Mouse (Mus musculus) midbrain, embryonic 14.5 days (tissue): Measurements from ENCODE around the gene Rrp36. TPM values are rescaled to one million over a fixed set of nuclear protein-coding genes. Genes with fewer than 3 reads are reported as not detected.

Experiments
- ATAC-seq: fragments of 200-750 bp; cut with Nextera tagmentation; 2 replicates; pipeline ENCODE4 v1.8.0; 2017; ENCODE audit warnings: moderate number of reproducible peaks, moderate library complexity; ENCODE audit not compliant: low FRiP score, low TSS enrichment
- DNase-seq: peaks from one replicate; pipeline ENCODE4 v3.0.0-alpha.2; 2015
- H3K27ac ChIP-seq: fragments of 300-500 bp; sonication (generic); replicated peaks from 2 replicates; pipeline ENCODE4 v1.5.1; 2014; ENCODE audit warnings: mild to moderate bottlenecking, low read depth, low read length, moderate library complexity
- H3K27me3 ChIP-seq: fragments of 300-500 bp; sonication (generic); 2 replicates; pipeline ENCODE4 v1.6.1; 2014; ENCODE audit warnings: low read length, control low read depth, mixed read lengths; ENCODE audit not compliant: control insufficient read depth, insufficient read depth
- H3K36me3 ChIP-seq: fragments of 300-500 bp; sonication (generic); 2 replicates; pipeline ENCODE4 v1.6.1; 2014; ENCODE audit warnings: low read length, control low read depth; ENCODE audit not compliant: control insufficient read depth, insufficient read depth
- H3K4me1 ChIP-seq: fragments of 300-500 bp; sonication (generic); 2 replicates; pipeline ENCODE4 v1.6.1; 2014; ENCODE audit warnings: mild to moderate bottlenecking, antibody characterized with exemption, low read length, control low read depth; ENCODE audit not compliant: control insufficient read depth, insufficient read depth
- H3K4me2 ChIP-seq: fragments of 300-500 bp; sonication (generic); 2 replicates; pipeline ENCODE4 v1.6.1; 2014; ENCODE audit warnings: mild to moderate bottlenecking, low read length, moderate library complexity
- H3K4me3 ChIP-seq: fragments of 300-500 bp; sonication (generic); replicated peaks from 2 replicates; pipeline ENCODE4 v1.5.1; 2014; ENCODE audit warnings: low read depth, low read length
- H3K9ac ChIP-seq: fragments of 300-500 bp; sonication (generic); replicated peaks from 2 replicates; pipeline ENCODE4 v1.6.1; 2014; ENCODE audit warnings: mild to moderate bottlenecking, low read length, moderate library complexity
- H3K9me3 ChIP-seq: fragments of 300-500 bp; sonication (generic); 2 replicates; pipeline ENCODE4 v1.6.1; 2016; ENCODE audit warnings: low read length, control low read depth, mixed read lengths; ENCODE audit not compliant: control insufficient read depth
- WGBS: fragments of 180-500 bp; shearing (Covaris S2); extraction: QIAGEN DNeasy Blood & Tissue Kit; methylation state at CpG from one replicate; pipeline ENCODE4 v1.1.7; 2014; 5-methylcytosine and 5-hydroxymethylcytosine counted together
- polyA plus RNA-seq: library from polyadenylated mRNA; unstranded; fragments of >200 nt; fragmentation: Nextera tagmentation; extraction: Ambion mirVana; gene quantifications from 2 replicates; pipeline ENCODE4 v1.2.1, GENCODE M21; 2014

Gene Rrp36
- polyA plus RNA-seq, 1 experiment from 2014 or later = 35.3 TPM

DNA sequence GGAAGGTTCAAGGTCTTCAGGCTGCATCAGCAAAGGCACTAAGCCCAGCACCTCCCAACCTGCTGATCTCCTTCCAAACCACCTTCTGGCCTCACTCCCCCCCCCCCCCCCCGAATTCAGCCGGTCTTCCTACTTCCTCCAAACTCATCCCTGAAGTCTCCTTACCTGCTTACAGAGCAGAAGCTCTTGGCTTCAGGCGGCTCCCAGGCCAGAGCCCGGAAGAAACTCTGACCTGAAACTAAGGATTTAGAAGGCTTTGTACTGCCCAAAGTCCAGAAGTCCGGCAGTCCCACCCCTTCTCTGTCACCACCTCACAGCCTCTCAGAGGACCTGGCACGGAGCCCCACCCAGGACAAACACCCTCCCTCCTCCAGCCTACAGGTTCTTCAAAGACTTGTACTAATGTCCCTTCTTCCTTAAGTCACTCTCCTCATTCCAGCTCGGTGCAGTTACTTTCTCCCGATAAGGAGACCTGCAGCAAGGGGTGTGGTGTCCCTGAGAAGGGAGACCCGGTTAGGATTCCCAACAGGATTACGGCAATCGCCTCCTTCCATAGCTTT, 29.2 kb downstream of the Rrp36 start:
- Histone ChIP-seq H3K27me3 (no peaks in the 10 kb centered on the region), H3K9me3 (no peaks in the 10 kb centered on the region), H3K36me3 (peaks cover 35% of the 10 kb centered on the region), H3K4me1 (peaks cover 25% of the 10 kb centered on the region), H3K9ac (peak overlapping the region; percentile 73), H3K4me2 (peak overlapping the region; percentile 95), H3K27ac (peak overlapping the region; percentile 26; the same call in 1 of the 2 replicates), H3K4me3 (peak overlapping the region; percentile 72)
- ATAC-seq (no peak), DNase-seq (no peak)
- WGBS = 12% methylated on average over 11 of the region's 11 CpGs

GRCm38 (mm10) chr17:46644152-46644805, 29.9 kb downstream of the Rrp36 start:
- Histone ChIP-seq H3K27me3 (no peaks in the 10 kb centered on the region), H3K9ac (peak overlapping the region; percentile 73; the same call in 1 of the 2 replicates), H3K4me3 (peak overlapping the region; percentile 72), H3K9me3 (no peaks in the 10 kb centered on the region), H3K4me1 (peaks cover 19% of the 10 kb centered on the region), H3K4me2 (peak overlapping the region; percentile 95), H3K27ac (no peak overlapping the region), H3K36me3 (peaks cover 42% of the 10 kb centered on the region)
- DNase-seq (no peak), ATAC-seq (no peak)
- 89% methylated on average over 12 of the region's 12 CpGs for WGBS

DNA sequence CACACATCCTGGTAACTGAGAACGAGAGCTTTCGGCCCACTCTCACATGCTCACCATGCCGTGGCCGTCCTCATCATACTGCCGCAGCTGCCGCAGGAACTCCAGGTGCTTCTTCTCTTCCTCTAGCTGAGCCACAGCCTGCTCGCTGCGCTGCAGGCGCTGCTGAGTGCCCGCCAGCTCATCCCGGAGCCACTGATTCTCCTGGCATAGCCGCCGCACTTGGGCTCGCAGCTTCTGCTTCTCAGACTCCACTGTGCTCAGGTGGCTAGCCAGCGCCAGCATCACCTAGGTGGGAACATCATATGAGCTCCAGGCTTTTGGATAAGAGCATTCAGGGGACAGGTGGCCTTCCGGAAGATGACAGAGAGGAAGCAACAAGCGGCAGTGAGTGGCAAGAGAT, 32.1 kb downstream of the Rrp36 start:
- H3K27me3 ChIP-seq = no peaks in the 10 kb centered on the region
- 95% methylated on average over 17 of the region's 17 CpGs for WGBS
- no peak for DNase-seq
- H3K4me2 ChIP-seq = no peak overlapping the region
- H3K4me3 ChIP-seq = no peak overlapping the region
- no peak overlapping the region for H3K9ac ChIP-seq
- H3K4me1 ChIP-seq = peaks cover 18% of the 10 kb centered on the region
- no peak overlapping the region for H3K27ac ChIP-seq
- H3K36me3 ChIP-seq = peaks cover 46% of the 10 kb centered on the region
- no peak for ATAC-seq
- no peaks in the 10 kb centered on the region for H3K9me3 ChIP-seq

GRCm38 (mm10) chr17:46639929-46640328, 34.2 kb downstream of the Rrp36 start:
- 85% methylated on average over 9 of the region's 9 CpGs for WGBS
- Histone ChIP-seq H3K4me1 (peaks cover 7% of the 10 kb centered on the region), H3K4me2 (no peak overlapping the region), H3K9ac (no peak overlapping the region), H3K36me3 (peaks cover 53% of the 10 kb centered on the region), H3K4me3 (no peak overlapping the region), H3K27me3 (no peaks in the 10 kb centered on the region), H3K27ac (no peak overlapping the region), H3K9me3 (no peaks in the 10 kb centered on the region)
- no peak for DNase-seq
- ATAC-seq = no peak

DNA sequence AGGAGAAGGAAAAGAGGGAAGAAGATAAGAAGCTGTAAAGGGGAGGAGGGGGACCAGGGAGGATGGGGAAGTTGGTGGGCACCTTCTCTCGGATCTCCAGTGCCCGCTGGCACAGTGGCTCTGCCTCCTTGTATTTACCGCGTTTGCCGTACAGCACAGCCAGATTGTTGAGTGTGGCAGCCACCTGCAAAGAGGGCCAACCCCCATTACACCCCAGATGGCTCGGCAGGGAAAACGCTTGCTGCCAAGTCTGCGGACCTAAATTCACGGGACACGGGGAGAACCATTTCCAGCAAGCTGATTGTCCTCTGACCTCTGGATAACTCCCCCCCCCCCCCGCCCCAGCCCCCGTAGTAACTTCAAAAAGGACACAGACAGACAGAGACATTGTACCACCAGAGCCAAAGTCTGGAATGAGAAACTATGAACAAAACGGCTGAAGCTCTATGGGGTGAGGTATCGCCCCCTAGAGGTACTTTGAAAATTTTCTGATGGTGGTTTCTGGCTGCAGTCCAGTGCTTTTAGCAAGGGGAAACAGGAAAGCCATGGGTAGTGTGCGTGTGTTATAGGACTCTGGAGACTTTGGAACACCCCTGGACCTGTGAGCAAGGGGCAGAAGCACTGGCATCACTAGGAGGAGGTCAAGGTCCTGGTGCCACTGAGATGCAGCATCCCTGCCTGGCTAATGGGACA, 37.2 kb downstream of the Rrp36 start:
- 29% methylated on average over 15 of the region's 15 CpGs for WGBS
- Histone ChIP-seq H3K9me3 (no peaks in the 10 kb centered on the region), H3K36me3 (peaks cover 60% of the 10 kb centered on the region), H3K4me2 (peak overlapping the region; percentile 24; the same call in 1 of the 2 replicates), H3K4me1 (no peaks in the 10 kb centered on the region), H3K27me3 (no peaks in the 10 kb centered on the region), H3K4me3 (no peak overlapping the region), H3K9ac (no peak overlapping the region), H3K27ac (no peak overlapping the region)
- peak; percentile 87 for DNase-seq
- no peak for ATAC-seq

DNA sequence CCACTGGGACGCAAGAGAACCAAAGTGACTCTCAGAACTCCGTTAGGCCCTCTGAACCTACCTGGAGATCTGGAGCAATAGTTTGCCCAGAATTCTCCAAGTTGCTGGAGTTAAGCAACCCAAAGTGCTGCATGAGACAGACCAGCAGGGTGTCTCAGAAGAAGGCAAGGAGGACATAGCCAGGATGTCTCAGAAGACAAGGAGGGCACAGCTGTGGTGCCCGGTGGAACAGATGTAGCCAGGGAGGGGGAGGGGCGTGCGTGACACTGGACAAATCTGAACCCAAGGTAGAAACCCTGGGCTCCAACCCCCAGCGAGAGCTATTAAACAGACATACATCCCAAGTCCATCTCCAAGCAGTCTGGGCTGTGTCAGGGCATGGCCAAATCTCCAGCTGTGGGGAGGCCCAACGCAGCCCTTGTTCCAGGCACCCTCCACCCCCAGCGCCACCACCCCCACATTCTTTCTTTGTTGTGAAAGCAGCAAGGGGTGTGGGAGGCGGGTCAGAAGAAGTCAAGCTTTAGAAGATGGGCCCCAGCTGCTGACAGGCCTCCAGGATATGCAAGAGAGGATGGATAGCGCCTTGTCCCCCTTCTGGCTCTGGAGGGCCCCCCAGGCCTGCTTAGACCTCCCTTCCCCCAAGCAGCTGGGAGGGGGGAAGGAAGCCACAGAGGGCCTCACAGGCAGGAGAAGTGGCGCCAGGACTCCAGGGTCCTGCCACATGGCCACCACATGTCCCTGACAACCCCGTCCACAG, 44.3 kb downstream of the Rrp36 start:
- H3K9ac ChIP-seq = no peak overlapping the region; the same call in 1 of the 2 replicates
- 6% methylated on average over 12 of the region's 12 CpGs for WGBS

DNA sequence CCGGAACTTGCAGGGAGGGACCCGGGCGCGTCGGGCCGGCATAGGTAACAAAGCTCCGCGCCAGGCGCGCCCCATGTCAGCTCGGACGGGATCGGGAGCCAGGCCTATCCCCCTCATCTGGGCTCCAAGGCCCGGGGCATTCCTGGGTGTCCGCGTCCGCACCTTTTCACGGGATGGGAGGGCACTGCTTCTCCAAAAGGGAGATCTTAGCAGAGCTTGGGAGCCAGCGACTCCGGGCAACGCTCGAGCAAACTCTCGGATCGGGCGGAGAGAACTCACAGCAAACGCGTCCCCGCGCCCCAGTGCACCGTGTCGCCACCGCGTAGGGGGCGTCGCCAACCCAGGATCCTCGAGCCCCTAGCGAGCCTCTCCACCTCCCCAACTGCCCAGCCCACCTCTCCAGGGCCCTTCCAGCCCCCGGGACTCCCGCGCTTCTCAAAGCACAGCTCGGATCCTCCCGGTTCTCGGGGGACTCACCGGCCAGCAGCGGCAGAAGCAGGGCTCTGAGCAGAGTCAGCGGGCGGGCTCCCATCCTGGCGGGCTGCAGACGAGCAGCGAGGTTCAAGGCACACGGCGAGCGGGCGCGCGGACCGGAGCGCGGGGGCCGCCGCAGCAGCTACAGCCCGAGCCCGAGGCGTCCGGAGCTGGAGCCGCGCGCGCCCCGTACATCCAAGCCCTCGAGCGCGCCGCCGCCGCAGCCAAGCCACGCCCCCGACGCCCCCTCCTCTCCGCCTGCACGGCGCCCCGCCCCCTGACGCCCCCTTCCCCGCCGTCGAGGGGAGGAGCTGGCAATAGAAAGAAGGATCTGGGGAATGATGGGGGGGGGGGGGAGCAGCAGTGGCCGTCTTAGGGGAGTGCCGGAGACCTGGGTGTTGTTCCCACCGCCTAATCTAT, 45.1 kb downstream of the Rrp36 start, which contains the start of gene Ptk7:
Gene Ptk7 (minus strand): TSS at position 714 of the 894 bp plus-strand sequence.
- ATAC-seq (peak; percentile 86), DNase-seq (peak; percentile 95)
- Histone ChIP-seq H3K36me3 (peaks cover 36% of the 10 kb centered on the region), H3K4me1 (peaks cover 33% of the 10 kb centered on the region), H3K9me3 (no peaks in the 10 kb centered on the region), H3K9ac (peak within 1 kb of the TSS; percentile 91), H3K4me2 (peak within 1 kb of the TSS; percentile 78), H3K4me3 (peak within 1 kb of the TSS; percentile 93), H3K27ac (peak within 1 kb of the TSS; percentile 89), H3K27me3 (no peaks in the 10 kb centered on the region)
- WGBS = under 1% methylated on average over 87 of the region's 90 CpGs

More for the DNA sequence above, 44.3 kb downstream of the Rrp36 start:
- H3K4me1 ChIP-seq = peaks cover 26% of the 10 kb centered on the region
- peaks cover 36% of the 10 kb centered on the region for H3K36me3 ChIP-seq
- no peaks in the 10 kb centered on the region for H3K9me3 ChIP-seq
- H3K4me3 ChIP-seq = peak overlapping the region; percentile 93
- peak overlapping the region; percentile 78 for H3K4me2 ChIP-seq
- peak overlapping the region; percentile 89 for H3K27ac ChIP-seq
- no peaks in the 10 kb centered on the region for H3K27me3 ChIP-seq
- no peak for DNase-seq
- ATAC-seq = peak; percentile 62

- Histone ChIP-seq H3K9ac (peak overlapping the region; percentile 91), H3K4me2 (peak overlapping the region; percentile 78), H3K9me3 (no peaks in the 10 kb centered on the region), H3K27me3 (no peaks in the 10 kb centered on the region), H3K27ac (peak overlapping the region; percentile 89), H3K4me3 (peak overlapping the region; percentile 93), H3K4me1 (peaks cover 37% of the 10 kb centered on the region), H3K36me3 (peaks cover 30% of the 10 kb centered on the region)
- ATAC-seq (no peak), DNase-seq (no peak)
- 0% methylated on average over 13 of the region's 13 CpGs for WGBS
Observed at GRCm38 (mm10) chr17:46628471-46628790, 45.7 kb downstream of the Rrp36 start.
